Mouse (Mus musculus): ENCODE results near the gene Fry. TPM values are rescaled to one million over a fixed set of nuclear protein-coding genes. Genes with fewer than 3 reads are reported as not detected.

The Fry gene
- 10 to 100 TPM; 12.7 to 17.8 TPM for polyA plus RNA-seq (2017; shearing (Covaris generic))

GRCm38 (mm10) chr5:150118455-150119241 lies at the start of gene Fry:
Fry (plus strand) TSS chr5:150118645.
- peak; percentile 98 for ATAC-seq

- no peak for ATAC-seq
Observed at GRCm38 (mm10) chr5:150070086-150070485, 48.4 kb upstream of the Fry start.

- ATAC-seq = no peak
Observed at GRCm38 (mm10) chr5:150071738-150072137, 46.7 kb upstream of the Fry start.

- no peak for ATAC-seq
Observed at GRCm38 (mm10) chr5:150079866-150080797, 38.3 kb upstream of the Fry start.

GRCm38 (mm10) chr5:150082696-150083095 lies 35.7 kb upstream of the Fry start:
- no peak for ATAC-seq

- ATAC-seq = no peak
Observed at GRCm38 (mm10) chr5:150083190-150083589, 35.3 kb upstream of the Fry start.

- peak; percentile 82 for ATAC-seq
Observed at GRCm38 (mm10) chr5:150097620-150098019, 20.8 kb upstream of the Fry start.

GRCm38 (mm10) chr5:150098754-150099153 lies 19.7 kb upstream of the Fry start:
- ATAC-seq = no peak

GRCm38 (mm10) chr5:150101789-150102188 lies 16.7 kb upstream of the Fry start:
- ATAC-seq = no peak

- no peak for ATAC-seq
Observed at GRCm38 (mm10) chr5:150106358-150106757, 12.1 kb upstream of the Fry start.

- ATAC-seq = no peak
Observed at GRCm38 (mm10) chr5:150111236-150111635, 7.2 kb upstream of the Fry start.

- no peak for ATAC-seq
Observed at GRCm38 (mm10) chr5:150114007-150114406, 4.4 kb upstream of the Fry start.

- no peak for ATAC-seq
Observed at GRCm38 (mm10) chr5:150114778-150115177, 3.7 kb upstream of the Fry start.

- no peak for ATAC-seq
Observed at GRCm38 (mm10) chr5:150115271-150116092, 3.0 kb upstream of the Fry start.

GRCm38 (mm10) chr5:150116216-150116905 lies 2.1 kb upstream of the Fry start:
- ATAC-seq = no peak

GRCm38 (mm10) chr5:150116906-150117216 lies 1.6 kb upstream of the Fry start:
- no peak for ATAC-seq

- no peak for ATAC-seq
Observed at GRCm38 (mm10) chr5:150118124-150118454, 356 bp upstream of the Fry start.

- ATAC-seq = no peak
Observed at GRCm38 (mm10) chr5:150120676-150121075, 2.2 kb downstream of the Fry start.

- ATAC-seq = no peak
Observed at GRCm38 (mm10) chr5:150122095-150122494, 3.6 kb downstream of the Fry start.

- no peak for ATAC-seq
Observed at GRCm38 (mm10) chr5:150122571-150122970, 4.1 kb downstream of the Fry start.

- no peak for ATAC-seq
Observed at GRCm38 (mm10) chr5:150125920-150126319, 7.5 kb downstream of the Fry start.

GRCm38 (mm10) chr5:150128432-150128831 lies 10.0 kb downstream of the Fry start:
- no peak for ATAC-seq
